Mouse (Mus musculus) lung, postnatal 4 days (tissue): ENCODE measurements around the gene Tsc2.
"Not testable (repeated sequence)": the region's sequence is repeated elsewhere in the genome, so short reads cannot be mapped to it uniquely, and the experiment has no call there.

Source experiments
- DNase-seq, 2 experiments: peaks; one replicate each; pipeline ENCODE4 v3.0.0; 2021

Tsc2 gene

DNA sequence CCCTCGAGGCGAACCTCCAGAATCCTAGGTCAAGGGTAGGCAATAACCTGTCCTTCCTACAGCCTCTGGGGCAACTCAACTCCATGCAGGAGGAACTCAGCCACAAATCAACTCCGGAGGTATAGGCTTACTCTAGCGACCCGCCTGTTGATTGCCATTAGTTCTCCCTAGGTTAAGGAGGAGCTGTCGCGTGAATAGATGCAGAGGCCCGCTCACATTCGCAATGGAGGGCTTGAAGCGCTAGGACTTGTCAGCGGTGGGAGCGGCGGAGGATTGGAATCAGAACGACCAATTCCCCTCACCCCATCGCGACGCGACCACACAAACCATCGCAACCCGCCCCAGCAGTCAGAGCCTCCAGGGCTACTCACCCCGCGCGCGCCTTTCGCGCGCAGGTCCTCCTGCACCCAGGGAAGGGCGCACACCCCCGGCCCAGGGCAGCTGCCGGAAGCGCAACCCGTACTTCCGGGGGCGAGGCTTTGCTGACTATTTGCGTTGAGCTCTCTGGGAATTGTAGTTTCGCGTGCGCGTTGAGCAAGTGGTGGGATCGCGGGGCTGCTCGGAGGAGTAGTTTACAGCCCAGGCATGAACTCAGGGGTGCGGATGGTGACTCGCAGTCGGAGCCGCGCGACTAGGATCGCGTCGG lies at the start of gene Tsc2, which contains the start of gene Nthl1:
Gene Tsc2 (minus strand): TSS at position 464 of the 646 bp plus-strand sequence.
Gene Nthl1 (plus strand): TSS at position 514 of the 646 bp plus-strand sequence.
- DNase-seq = peak; percentile 88 to 90

DNA sequence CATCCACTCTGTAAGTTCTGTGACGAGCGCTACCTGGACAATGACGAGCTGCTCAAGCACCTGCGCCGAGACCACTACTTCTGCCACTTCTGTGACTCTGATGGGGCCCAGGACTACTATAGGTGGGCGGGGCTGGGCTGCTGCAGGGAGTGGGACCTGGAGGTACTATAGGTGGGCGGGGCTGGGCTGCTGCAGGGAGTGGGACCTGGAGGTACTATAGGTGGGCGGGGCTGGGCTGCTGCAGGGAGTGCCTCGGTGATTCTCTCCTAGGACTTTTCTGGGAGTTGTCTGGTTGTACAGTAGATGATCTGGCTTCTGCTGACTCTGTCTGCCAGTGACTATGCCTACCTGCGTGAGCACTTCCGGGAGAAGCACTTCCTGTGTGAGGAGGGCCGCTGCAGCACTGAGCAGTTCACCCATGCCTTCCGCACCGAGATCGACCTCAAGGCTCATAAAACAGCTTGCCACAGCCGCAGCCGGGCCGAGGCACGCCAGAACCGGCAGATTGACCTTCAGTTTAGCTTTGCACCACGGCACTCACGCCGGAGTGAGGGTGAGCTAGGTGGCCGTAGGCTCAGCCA lies 45.2 kb upstream of the Tsc2 start:
- no peak for DNase-seq

DNA sequence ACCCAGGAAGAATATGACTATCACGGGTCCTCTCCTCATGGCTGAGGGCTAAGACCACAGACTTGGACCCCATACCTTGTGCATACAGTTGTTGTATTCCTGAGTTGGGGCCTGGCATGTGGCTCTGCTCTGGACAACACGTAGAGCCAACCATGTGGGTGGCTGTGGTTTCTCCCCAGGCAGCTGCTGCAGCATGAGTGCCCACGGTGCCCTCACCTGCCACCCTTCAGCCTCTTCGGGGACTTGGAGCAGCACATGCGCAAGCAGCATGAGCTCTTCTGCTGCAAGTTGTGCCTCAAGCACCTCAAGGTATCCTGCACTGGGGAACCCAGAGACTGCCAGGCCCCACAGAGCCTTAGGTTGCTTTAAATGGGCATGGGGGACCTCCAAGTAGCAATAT lies 44.4 kb upstream of the Tsc2 start:
- no peak for DNase-seq

DNA sequence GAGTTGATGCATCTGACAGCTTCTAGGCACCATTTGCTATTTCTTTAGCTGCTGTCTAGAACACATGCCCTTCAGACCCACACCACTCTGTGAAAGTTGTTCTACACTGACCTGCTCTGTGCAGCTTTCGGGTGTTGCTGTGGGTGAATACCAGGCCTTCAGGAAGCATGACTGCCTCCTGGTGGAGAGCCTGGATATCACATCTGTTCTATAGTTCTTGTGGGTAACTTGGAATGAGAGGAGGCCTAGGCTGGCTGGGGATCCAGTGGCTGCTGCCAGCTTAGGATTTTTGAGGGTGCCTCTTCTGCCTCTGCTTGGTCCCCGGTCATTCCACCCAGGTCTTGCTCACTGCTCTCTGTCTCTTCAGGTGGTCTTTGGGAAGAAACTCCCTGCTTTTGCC lies 43.8 kb upstream of the Tsc2 start:
- peak in 1 of 2 experiments; percentile 86 for DNase-seq

DNA sequence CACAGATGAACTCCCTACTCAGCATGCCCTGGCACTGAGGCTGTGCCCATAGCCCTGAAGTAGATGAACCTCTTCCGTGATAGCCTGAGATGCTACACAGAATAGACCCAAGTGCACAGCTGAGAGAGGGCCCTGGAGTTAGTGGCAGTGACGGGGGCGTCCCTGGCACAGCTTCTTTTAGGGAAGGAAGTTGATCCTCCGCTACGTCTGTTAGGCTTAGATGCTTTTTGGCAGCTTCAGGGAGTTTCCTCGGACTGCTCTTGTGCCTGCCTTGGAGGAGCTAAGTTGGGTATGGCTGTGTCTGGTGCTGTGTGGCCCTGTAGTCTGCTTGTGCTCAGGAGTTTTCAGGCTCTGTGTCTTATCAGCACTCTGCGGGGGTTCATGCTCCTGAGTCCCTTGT lies 41.8 kb upstream of the Tsc2 start:
- DNase-seq = no peak

DNA sequence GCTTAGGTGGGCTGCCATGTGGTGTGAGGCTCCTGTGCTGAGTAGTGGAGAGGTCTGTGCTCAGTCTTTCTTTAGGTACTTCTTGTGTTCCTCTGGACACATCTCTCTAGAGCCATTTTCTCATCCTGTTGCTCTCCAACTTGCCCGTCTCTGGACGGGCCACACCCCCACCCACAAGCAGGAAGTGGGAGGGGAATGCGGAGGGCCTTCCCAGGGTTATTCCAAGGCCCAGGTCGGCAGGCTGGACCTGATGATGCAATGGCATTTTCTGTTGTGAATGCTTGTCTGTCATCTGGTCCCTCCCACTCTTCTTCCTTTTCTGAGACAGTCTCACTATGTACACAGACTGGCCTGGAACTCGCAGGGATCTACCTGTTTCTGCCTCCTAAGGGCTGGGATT lies 39.7 kb upstream of the Tsc2 start:
- DNase-seq = peak; percentile 74 to 80

DNA sequence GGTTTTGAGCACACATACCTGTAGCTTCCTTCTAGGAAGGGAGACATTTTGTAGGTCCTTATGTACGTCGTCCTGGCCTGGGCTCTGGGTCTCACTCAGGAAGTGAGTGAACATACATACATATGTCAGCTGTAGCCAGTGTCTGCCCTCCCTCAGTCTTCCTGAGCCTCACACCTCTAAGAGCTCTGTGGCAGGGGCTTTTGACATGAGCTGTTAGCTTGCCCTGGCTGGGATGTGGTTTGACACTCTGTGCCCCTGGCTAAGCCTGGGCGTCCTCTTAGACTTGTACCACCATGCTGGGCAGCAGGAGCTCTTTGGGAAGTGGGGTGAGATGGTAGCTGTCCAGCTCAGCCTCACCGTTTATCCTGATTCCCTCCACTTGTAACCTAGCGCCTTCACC lies 38.9 kb upstream of the Tsc2 start:
- DNase-seq = no peak

DNA sequence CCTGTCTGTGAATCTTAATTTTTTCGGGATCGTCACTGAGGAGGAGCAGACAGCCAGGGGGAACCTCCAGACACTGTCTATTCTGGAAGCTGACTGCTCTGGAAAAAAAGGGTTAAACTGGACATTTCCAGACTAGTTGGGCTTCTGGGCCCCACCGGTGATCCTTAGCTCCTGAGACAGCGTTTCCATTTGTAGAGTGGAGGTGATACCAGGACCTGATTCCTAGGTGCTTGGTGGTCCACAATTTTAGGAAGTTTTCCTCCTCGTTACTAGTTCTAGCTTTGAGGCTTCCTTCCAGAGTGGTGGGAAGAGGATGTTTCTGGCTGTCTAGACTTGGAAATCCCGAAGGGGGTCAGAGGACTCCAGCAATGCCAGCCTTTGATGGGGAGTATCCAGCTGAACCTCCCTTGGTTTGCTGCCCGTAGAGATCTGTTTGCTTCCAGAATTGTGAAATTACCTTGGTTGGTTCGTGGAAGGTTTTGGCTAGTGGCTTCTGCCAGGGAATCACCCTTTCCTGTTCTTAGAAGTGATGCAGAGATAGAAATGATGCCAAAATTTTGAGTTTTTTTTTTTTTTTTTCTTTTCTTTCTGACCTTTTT lies 37.9 kb upstream of the Tsc2 start:
- no peak for DNase-seq

DNA sequence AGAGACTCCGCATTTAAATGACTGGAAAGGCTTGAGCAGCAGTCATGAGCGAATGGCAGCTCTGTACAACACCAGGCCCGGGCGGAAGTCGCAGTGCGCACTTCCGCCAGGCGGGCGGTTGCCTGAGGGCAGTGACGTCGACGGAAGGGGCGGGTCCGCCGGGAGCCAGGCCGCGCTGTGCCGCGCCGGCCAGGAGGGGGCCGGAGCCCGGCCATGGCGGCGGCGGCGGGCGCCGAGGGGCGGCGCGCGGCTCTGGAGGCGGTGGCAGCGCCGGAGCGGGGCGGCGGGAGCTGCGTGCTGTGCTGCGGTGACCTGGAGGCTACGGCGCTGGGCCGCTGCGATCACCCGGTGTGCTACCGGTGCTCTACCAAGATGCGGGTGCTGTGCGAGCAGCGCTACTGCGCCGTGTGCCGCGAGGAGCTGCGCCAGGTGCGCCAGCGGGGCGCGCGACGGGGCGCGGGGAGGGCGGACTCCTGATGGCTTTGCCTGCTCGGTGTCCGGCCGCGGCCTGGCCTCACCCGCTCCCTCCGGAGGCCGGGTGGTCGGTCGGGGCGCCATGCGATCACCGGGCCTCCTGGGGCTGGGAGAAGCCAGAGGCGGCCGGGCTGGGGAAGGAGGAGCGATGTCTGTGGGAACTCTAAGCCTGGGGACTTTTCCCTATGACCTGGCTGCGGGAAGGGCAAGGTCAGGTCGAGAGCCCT lies 37.3 kb upstream of the Tsc2 start, which contains the start of gene Zfp598:
Gene Zfp598 (plus strand): TSS at position 143 of the 701 bp plus-strand sequence.
- DNase-seq = peak; percentile 97

DNA sequence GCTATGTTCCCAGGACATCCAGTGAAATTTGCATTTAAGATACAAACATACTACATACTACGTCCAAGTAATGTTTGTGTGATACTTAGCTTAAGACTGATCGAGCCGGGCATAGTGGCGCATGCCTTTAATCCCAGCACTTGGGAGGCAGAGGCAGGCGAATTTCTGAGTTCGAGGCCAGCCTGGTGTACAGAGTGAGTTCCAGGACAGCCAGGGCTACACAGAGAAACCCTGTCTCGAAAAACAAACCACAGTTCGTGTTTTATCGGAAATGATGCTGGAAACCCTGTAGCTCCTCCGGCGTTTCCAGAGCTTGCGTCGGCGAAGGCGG lies 36.7 kb upstream of the Tsc2 start:
- not testable (repeated sequence) for DNase-seq

DNA sequence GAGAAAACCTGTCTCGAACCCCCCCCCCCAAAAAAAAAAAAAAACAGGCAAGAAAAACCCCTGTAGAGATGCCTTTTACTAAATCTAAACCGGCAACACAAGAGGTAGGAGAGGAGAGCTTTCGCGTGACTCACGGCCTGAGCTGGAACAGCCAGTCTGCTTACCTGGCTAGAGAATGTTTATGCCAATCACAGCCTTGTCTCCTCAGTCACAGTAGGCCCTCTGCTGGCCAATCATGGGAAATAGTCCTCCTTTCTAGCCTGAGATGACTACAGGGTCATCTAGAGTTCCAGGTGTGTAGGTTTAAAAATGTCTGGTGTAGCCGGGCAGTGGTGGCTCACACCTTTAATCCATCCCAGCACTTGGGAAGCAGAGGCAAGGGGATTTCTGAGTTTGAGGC lies 35.0 kb upstream of the Tsc2 start:
- DNase-seq = peak; percentile 70 to 79

DNA sequence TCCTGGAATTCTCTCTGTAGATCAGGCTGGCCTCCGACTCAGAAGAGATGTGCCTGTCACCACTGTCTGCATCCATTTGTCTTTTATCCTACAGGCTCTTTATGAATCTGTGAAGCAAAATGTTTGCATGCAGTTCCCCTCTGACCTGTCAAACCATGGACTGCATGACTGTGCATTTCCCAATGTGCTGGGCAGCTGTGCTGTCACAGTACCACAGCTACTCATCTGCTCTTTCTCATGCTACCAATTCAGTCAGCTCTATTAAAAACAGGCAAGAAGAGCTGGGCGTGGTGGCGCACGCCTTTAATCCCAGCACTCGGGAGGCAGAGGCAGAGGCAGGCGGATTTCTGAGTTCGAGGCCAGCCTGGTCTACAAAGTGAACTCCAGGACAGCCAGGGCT lies 34.6 kb upstream of the Tsc2 start:
- peak in 1 of 2 experiments; percentile 20 for DNase-seq

DNA sequence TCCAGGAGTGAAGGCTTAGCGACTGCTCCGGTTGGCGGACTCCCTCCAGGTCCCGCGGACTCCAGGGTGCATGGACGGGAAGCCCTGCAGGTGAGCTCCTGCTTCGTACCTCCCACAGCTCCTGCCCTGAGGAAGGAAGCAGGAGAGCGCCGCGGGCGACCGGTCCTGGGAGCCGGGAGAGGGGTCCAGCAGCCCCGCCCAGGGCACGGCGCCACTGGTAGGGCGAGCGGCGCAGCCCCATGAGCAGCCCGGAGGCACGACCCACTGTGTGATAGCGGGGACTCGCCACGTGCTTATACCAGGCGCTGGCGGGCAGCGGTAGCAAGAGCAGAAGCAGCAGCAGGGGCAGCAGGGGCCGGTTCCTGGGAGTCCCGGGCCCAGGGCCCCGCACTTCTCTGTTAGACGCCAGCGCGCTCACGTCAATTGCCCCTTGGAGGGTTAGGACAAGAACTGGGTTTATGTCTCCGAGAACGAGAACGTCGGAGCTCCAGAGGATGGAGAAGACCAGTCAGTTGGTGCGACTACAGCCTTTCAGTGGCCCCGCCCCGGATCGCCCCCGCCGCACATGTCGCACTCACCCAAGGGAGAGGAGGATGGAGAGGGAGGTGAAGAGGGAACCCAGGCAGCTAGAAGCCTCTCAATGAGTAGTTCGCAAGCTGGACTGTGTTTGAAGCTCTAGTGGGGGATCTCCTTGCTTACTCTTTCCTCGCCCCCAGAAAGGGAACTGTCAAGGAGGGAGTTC lies 25.8 kb upstream of the Tsc2 start, which contains the start of gene Npw:
Gene Npw (minus strand): TSS at position 441 of the 742 bp plus-strand sequence.
- DNase-seq = peak; percentile 48 to 55

DNA sequence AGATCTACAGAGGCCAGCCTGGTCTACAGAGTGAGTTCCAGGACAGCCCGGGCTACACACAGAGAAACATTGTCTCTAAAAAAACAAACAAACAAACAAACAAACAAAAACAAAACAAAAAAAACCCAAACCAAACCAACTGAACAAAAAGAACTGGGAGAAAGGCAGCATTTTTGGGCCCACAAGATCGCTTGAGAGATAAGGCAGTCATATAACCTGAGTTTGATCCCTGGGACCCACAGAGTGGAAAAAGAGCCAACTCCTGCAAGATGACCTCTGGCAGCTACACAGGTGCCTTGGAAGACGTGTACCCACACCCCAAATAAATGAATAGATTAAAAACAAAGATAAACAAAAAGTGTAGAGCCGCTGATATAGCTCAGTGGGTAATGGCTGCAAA lies 22.5 kb upstream of the Tsc2 start:
- no peak for DNase-seq

DNA sequence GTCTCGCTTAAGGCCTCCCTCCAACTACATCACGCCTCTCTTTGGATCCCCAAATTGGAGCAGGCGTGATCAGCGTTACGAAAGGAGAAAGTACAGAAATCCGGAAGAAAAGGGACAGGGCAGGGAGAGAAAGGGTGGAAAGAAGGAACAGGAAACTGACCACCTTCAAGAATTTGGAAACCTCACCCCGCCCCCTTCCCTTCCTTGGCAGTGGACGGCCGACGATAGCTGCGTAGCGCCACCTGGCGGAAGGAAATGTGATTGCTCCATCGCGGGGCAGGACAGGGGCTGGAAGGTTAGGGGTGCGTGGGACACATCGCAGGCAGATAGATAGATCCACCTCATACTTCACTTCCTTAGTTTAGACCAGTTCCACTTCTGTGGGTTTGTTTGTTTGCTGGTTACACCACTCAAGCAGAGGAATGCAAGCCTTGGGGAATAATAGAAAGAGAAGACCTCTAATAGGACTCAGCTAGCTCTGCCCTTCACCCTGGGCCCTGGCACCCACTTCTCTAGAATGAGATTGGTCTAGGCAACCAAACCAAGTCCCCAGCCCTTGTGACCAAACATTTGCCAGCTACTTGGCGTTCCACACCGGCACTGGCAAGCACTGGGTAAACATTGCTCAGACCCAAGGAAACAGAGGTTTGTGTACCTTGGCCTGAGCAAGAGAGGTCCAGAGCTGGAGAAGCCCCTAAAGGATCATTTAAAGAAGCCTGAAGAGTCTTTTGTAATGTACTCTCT lies 21.7 kb upstream of the Tsc2 start:
- DNase-seq = peak; percentile 84 to 90

DNA sequence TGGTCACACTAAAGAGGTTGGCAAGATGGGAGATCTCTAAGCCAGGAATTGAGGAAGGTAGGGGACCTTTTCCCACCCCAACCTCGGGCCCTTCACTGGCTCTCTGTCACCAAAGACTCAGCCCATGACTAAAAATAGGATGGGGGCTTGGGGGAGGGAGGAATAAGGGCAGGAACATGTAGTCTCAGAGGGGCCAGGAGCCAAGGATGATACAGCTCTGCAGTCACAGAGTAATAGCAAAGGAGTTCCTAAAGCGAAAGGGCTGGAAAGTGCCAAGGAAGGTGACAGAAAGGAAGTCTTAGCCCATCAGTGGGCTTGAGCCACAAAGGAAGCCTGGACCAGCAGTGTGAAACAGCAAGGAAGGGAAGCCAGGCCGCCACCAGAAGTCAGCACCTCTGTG lies 19.4 kb upstream of the Tsc2 start:
- peak in 1 of 2 experiments; percentile 18 for DNase-seq

DNA sequence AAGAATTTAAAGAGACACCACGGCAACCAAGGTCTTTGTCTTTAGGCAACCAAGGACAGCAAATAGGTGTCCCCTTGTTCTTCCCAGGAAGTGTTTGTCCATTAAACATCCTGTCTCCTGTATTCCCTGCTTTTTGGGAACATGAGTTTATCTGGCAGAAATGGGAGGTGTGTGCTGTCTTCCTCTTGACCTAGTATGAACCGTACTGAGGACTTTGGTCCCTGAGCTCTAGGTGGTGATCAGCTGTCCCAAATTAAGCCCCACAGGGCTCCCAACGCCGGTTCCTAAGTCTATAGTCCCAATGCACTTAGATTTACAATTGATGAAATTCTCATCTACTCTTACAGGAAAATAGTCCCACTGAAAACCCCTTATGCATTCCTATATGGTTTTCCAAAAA lies 18.3 kb upstream of the Tsc2 start:
- no peak for DNase-seq

DNA sequence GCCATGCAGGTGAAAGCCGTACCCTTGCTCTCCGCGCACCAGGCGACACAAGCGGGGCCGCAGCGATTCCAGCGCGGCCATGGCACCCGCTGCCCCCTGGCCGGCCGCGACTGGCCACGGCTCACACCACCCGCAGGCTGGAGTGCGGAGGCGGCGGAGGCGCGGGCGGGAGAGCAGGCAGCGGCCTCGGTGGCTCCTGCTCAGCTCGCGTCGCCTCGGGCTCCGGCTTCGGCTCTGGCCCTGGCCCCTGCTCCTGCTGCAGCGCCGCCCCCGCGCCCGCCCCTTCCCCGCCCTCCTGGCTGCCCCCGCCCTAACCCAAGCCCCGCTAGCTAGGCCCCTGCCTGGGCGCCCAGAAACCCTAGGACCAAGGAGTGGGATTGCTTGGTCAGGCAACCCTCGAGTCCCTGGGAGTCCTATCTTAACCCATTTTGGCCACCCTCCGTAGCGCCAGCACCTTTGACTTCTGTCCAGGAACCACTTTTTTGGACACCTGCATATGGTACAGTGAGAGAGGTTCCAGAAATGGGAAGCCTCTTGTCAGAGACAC lies 17.7 kb upstream of the Tsc2 start, which contains the start of gene Slc9a3r2:
Gene Slc9a3r2 (minus strand): TSS at position 258 of the 547 bp plus-strand sequence.
- peak; percentile 70 to 82 for DNase-seq

DNA sequence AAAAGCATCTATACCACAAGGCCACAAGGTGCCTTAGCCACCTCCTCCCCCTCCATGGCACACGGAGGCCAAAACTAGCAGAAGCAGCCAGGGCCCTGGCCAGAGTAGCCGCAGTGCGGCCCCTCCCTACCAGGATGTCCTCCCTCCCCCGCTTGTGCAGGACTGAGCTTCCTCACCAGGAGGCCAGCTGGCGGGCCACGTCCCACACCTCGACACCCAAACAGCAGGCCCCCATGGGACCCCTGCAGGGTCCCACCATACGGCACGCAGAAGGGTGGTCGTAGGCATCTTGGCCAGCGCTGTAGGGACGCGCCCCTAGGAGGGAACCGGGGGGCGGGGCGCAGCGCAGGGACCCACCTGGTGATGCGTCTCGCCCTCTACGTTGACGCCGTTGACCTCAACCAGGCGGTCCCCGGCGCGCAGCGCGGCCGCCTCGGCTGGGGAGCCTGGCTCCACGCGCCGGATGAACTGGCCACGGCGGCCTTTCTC lies 17.2 kb upstream of the Tsc2 start:
- DNase-seq = peak; percentile 75 to 79

DNA sequence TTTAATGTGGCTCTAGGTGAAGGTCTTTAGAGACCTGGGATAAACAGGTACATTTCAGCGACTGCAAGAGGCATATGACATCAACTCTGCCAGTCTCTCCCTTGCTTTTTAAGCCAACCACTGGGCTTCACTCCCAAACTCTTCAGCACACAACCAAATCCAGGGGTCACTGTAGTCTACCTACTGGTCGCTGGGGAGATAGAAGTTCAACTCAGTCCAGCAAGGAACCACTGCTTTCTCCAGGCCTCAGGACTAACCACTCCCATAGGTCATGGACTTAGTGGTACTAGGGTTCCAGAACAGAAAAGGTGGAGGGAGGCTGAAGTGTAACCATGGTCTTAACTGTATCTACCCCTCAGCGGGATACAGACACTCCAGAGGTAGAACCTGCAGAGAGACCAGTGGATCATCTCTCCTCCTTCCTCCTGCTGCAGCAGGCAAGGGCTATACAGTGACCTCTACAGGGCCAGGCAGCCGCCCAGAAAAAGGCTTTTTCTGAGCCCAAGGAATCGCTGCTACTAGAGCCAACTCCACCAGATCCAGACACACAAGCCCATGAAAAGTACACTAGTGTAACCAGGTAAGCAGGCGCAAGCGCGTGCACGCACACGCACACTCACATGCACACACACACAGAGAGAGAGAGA lies 16.4 kb upstream of the Tsc2 start:
- DNase-seq = no peak

DNA sequence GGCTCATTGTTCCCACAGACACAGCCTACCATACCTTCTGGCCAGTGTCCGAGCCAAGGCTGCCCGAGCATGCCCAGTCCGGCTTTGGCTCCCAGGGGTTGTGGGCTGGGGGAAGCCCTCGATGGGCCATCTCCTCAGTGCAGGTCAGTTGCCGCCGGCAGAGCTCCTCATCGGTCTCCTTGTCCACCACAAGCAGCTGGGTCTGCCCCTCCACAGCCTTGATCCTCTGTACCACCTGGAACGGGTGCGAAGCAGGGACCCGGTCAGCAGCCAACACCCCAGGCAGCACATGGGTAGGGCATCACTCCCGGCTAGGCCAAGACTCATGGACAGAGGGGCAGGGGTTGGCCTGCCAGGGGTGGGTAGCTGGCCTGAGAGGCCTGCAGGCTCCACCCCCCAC lies 15.1 kb upstream of the Tsc2 start:
- DNase-seq = peak; percentile 51 to 64
